Mouse (Mus musculus) C2C12 (cell line): ENCODE results near the gene Oxct1. TPM values are rescaled to one million over a fixed set of nuclear protein-coding genes. Genes with fewer than 3 reads are reported as not detected.

Source experiments
- H3K27me3 ChIP-seq: one replicate; pipeline ENCODE4 v1.6.1; 2011; ENCODE audit not compliant: control insufficient read depth, insufficient read depth, insufficient read length
- H3K36me3 ChIP-seq: one replicate; pipeline ENCODE4 v1.6.1; 2011; ENCODE audit not compliant: control insufficient read depth, insufficient read depth
- H3K4me3 ChIP-seq: one replicate; pipeline ENCODE4 v1.5.1; 2011; ENCODE audit warnings: mild to moderate bottlenecking, control low read depth; ENCODE audit not compliant: poor library complexity, insufficient read depth, severe bottlenecking
- H3K79me2 ChIP-seq: one replicate; pipeline ENCODE4 v1.6.1; 2011; ENCODE audit not compliant: control insufficient read depth, insufficient read depth
- H3K79me3 ChIP-seq: one replicate; pipeline ENCODE4 v1.6.1; 2011; ENCODE audit warnings: low read depth, control low read depth
- H3ac ChIP-seq: one replicate; pipeline ENCODE3; 2011; ENCODE audit warnings: low read depth; ENCODE audit not compliant: control insufficient read depth, insufficient read length
- CEBPB ChIP-seq: IDR thresholded peaks from one replicate; pipeline ENCODE4 v1.6.1; 2011; ENCODE audit warnings: low read depth, mild to moderate bottlenecking, control low read depth, moderate library complexity
- CTCF ChIP-seq: IDR thresholded peaks from one replicate; pipeline ENCODE4 v1.5.1; 2011; ENCODE audit not compliant: control insufficient read depth, insufficient read depth, insufficient read length
- FOSL1 ChIP-seq: IDR thresholded peaks from one replicate; pipeline ENCODE4 v1.8.0; 2011; ENCODE audit warnings: mild to moderate bottlenecking, low read length; ENCODE audit not compliant: poor library complexity, insufficient read depth, severe bottlenecking
- MAX ChIP-seq: IDR thresholded peaks from one replicate; pipeline ENCODE4 v1.6.1; 2011; ENCODE audit warnings: mild to moderate bottlenecking, control low read depth
- MYOD1 ChIP-seq: IDR thresholded peaks from one replicate; pipeline ENCODE4 v1.6.1; 2011; ENCODE audit warnings: low read depth; ENCODE audit not compliant: control insufficient read depth, insufficient read length
- MYOG ChIP-seq: IDR thresholded peaks from one replicate; pipeline ENCODE4 v1.6.1; 2011; ENCODE audit not compliant: control insufficient read depth, insufficient read length; ENCODE audit errors: extremely low read depth
- USF1 ChIP-seq: IDR thresholded peaks from one replicate; pipeline ENCODE4 v1.6.1; 2011; ENCODE audit warnings: low read depth, mild to moderate bottlenecking, control low read depth, moderate library complexity
- polyA plus RNA-seq: library from polyadenylated mRNA; unstranded; fragments of >200 nt; fragmentation: generic; extraction: Trizol; gene quantifications from one replicate; pipeline ENCODE4 v1.2.1, GENCODE M21; 2012; ENCODE audit warnings: missing spikeins

Gene Oxct1
- polyA plus RNA-seq, 1 experiment, result 36.2 TPM

GRCm38 (mm10) chr15:4025508-4025904 lies 677 bp upstream of the Oxct1 start:
- no peak overlapping the region for H3ac ChIP-seq
- peaks cover 21% of the 10 kb centered on the region for H3K79me2 ChIP-seq
- H3K4me3 ChIP-seq, result no peak overlapping the region
- H3K27me3 ChIP-seq, result no peaks in the 10 kb centered on the region
- no peaks in the 10 kb centered on the region for H3K36me3 ChIP-seq
- TF ChIP-seq MAX (no peak), MYOD1 (no peak), CTCF (no peak), FOSL1 (no peak), MYOG (no peak), USF1 (no peak), CEBPB (no peak)
- peaks cover 3% of the 10 kb centered on the region for H3K79me3 ChIP-seq

GRCm38 (mm10) chr15:4026831-4027584 lies 825 bp downstream of the Oxct1 start:
- peak overlapping the region; percentile 67 for H3K4me3 ChIP-seq
- peaks cover 3% of the 10 kb centered on the region for H3K79me3 ChIP-seq
- H3K36me3 ChIP-seq, result no peaks in the 10 kb centered on the region
- peak overlapping the region; percentile 87 for H3ac ChIP-seq
- H3K27me3 ChIP-seq, result no peaks in the 10 kb centered on the region
- no peak for TF ChIP-seq MYOG
- no peak for TF ChIP-seq MYOD1
- peaks cover 27% of the 10 kb centered on the region for H3K79me2 ChIP-seq

- Histone ChIP-seq H3K79me3 (peaks cover 3% of the 10 kb centered on the region), H3K4me3 (peak overlapping the region; percentile 67), H3ac (no peak overlapping the region), H3K79me2 (peaks cover 32% of the 10 kb centered on the region), H3K27me3 (no peaks in the 10 kb centered on the region), H3K36me3 (no peaks in the 10 kb centered on the region)
- no peak for TF ChIP-seq MAX
- TF ChIP-seq MYOD1, result no peak
- TF ChIP-seq CTCF, result no peak
- no peak for TF ChIP-seq USF1
- TF ChIP-seq FOSL1, result no peak
- TF ChIP-seq CEBPB, result no peak
- no peak for TF ChIP-seq MYOG
Observed at GRCm38 (mm10) chr15:4027671-4028410, 1.7 kb downstream of the Oxct1 start.

GRCm38 (mm10) chr15:4028411-4028700 lies 2.2 kb downstream of the Oxct1 start:
- peaks cover 37% of the 10 kb centered on the region for H3K79me2 ChIP-seq
- H3ac ChIP-seq, result no peak overlapping the region
- no peak for TF ChIP-seq MYOG
- TF ChIP-seq MAX, result no peak
- no peak for TF ChIP-seq FOSL1
- TF ChIP-seq MYOD1, result no peak
- no peak for TF ChIP-seq USF1
- no peak for TF ChIP-seq CTCF
- no peak for TF ChIP-seq CEBPB
- no peaks in the 10 kb centered on the region for H3K27me3 ChIP-seq
- no peak overlapping the region for H3K4me3 ChIP-seq
- H3K36me3 ChIP-seq, result no peaks in the 10 kb centered on the region
- peaks cover 3% of the 10 kb centered on the region for H3K79me3 ChIP-seq

GRCm38 (mm10) chr15:4028960-4029359 lies 2.8 kb downstream of the Oxct1 start:
- Histone ChIP-seq H3K4me3 (no peak overlapping the region), H3K36me3 (no peaks in the 10 kb centered on the region), H3K79me3 (peaks cover 3% of the 10 kb centered on the region), H3K27me3 (no peaks in the 10 kb centered on the region), H3K79me2 (peaks cover 43% of the 10 kb centered on the region), H3ac (no peak overlapping the region)
- TF ChIP-seq MYOG (no peak), FOSL1 (no peak), USF1 (no peak), CEBPB (no peak)
